Mouse (Mus musculus): ENCODE results near the gene Nhs.

DNA sequence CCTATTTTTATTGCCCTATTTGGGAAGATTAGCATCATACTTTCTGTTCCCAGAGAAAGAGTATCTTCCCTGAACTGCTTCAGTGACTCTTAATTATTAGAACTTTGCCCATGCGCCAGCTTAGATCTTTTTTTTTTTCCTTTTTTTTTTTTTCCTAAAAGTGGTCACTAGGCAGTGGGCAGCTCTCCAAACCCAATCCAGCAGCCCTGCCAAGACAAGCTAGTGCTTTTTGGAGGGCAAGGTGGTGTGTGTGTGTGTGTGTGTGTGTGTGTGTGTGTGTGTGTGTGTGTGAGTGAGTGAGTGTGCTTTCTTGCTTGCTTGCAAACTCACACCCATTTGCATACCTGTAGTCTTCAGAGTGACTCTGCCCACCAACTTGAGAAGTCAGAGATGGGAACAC is 169.4 kb downstream of the Nhs start:
- TF ChIP-seq POLR2A (IDR thresholded peaks at IDR 0.05; ENCODE audit: borderline replicate concordance, insufficient read depth, low read length): no peak
- TF ChIP-seq CTCF (IDR thresholded peaks at IDR 0.05; ENCODE audit: borderline replicate concordance, insufficient read depth, low read depth, low read length): no peak

Measured in cerebellum, adult 2 months (tissue).